Mouse (Mus musculus) kidney, adult 2 months (tissue): ENCODE results near the gene Npas1. TPM values are rescaled to one million over a fixed set of nuclear protein-coding genes. Genes with fewer than 3 reads are reported as not detected.
A peak's percentile ranks its signal among the peaks of the same experiment; 100 is the strongest.

ENCODE experiments used
- DNase-seq: peaks from one replicate; pipeline ENCODE4 v3.0.0; 2021
- H3K27ac ChIP-seq: fragments of 200-500 bp; 2 replicates; pipeline ENCODE4 v1.5.1; 2012; ENCODE audit warnings: low read depth, low read length, control low read depth, inconsistent platforms; ENCODE audit not compliant: insufficient read depth
- H3K27me3 ChIP-seq: fragments of 200-500 bp; replicated peaks from 2 replicates; pipeline ENCODE4 v1.6.1; 2012; ENCODE audit warnings: mild to moderate bottlenecking, moderate library complexity, low read length, inconsistent platforms; ENCODE audit not compliant: control insufficient read depth, insufficient read depth
- H3K36me3 ChIP-seq: fragments of 200-500 bp; 2 replicates; pipeline ENCODE4 v1.6.1; 2012; ENCODE audit warnings: mild to moderate bottlenecking, moderate library complexity, low read length, inconsistent platforms; ENCODE audit not compliant: control insufficient read depth, insufficient read depth
- H3K4me1 ChIP-seq: fragments of 200-500 bp; 2 replicates; pipeline ENCODE4 v1.6.1; 2011; ENCODE audit warnings: low read length; ENCODE audit not compliant: control insufficient read depth, insufficient read depth
- H3K4me3 ChIP-seq: fragments of 200-500 bp; 2 replicates; pipeline ENCODE4 v1.5.1; 2011; ENCODE audit warnings: mild to moderate bottlenecking, low read depth, low read length, control low read depth; ENCODE audit not compliant: insufficient read depth
- CTCF ChIP-seq: fragments of 200-500 bp; conservative IDR thresholded peaks from 2 replicates; pipeline ENCODE4 v1.5.1; 2011; ENCODE audit warnings: low read depth, mild to moderate bottlenecking, control low read depth, low read length, moderate library complexity, mixed read lengths; ENCODE audit not compliant: insufficient read depth, insufficient read length
- POLR2A ChIP-seq: fragments of 200-500 bp; IDR thresholded peaks from one replicate; pipeline ENCODE4 v1.6.1; 2011; ENCODE audit warnings: low read depth, low read length, control low read depth
- WGBS: fragments of 180-500 bp; shearing (Covaris S2); methylation state at CpG from one replicate; pipeline ENCODE4 v1.1.7; 2018; 5-methylcytosine and 5-hydroxymethylcytosine counted together
- polyA plus RNA-seq: library from polyadenylated mRNA; depleted of rRNA; stranded (reverse); fragments of >200 nt; gene quantifications from 2 replicates; pipeline ENCODE4 v1.2.3, GENCODE M21; 2012

The Npas1 gene
- polyA plus RNA-seq, 1 experiment, result not detected

DNA sequence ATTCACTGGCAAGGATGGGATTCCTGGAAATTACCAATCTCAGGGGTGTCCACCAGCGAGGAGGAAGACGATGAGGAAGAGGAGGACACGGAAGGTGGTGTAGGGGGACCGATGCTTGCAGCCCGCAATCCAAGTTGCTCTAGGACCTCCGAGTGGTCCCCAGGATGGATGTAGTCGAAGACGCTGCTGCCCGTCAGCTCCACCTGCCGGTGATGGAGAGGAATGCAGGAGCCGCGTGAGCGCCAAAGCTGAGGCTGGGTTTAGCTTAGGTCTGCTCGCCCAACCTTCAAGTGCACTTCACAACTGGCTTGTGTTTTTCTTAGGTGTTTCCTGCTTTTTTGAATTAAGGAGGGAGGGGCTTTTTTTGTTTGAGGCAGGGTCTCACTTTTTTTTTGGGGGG is 14.3 kb downstream of the Npas1 start:
- Histone ChIP-seq H3K27me3 (no peaks in the 10 kb centered on the region), H3K4me3 (no peak overlapping the region), H3K4me1 (no peaks in the 10 kb centered on the region), H3K36me3 (no peaks in the 10 kb centered on the region), H3K27ac (no peak overlapping the region)
- no peak for TF ChIP-seq POLR2A
- peak; percentile 91 for TF ChIP-seq CTCF
- WGBS, result 2% methylated on average over 14 of the region's 14 CpGs
- DNase-seq, result peak; percentile 80

DNA sequence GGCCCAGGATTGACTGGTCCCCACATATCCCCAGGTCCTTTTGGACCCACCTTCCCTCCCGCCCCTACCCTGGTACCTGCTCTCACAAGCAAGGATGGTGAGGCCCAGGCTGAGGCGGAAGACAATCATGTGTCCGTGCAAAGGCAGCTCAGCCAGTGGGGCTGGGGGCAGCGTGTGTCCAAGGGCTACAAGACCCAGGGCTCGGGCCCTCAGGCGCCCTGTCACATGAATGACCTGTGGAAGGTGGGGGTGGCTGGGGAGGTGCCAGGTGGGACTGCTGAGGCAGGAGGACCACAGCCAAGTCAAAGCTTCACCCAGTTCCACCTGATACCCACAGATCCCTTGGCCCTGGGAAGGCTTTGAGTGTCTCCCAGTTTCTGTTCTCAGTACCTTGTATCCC is 15.8 kb downstream of the Npas1 start:
- no peak overlapping the region for H3K27ac ChIP-seq
- no peak for DNase-seq
- whole genome bisulfite sequencing, result 83% methylated on average over 6 of the region's 6 CpGs
- no peaks in the 10 kb centered on the region for H3K36me3 ChIP-seq
- no peaks in the 10 kb centered on the region for H3K27me3 ChIP-seq
- H3K4me1 ChIP-seq, result no peaks in the 10 kb centered on the region
- TF ChIP-seq CTCF, result no peak
- no peak for TF ChIP-seq POLR2A
- no peak overlapping the region for H3K4me3 ChIP-seq

DNA sequence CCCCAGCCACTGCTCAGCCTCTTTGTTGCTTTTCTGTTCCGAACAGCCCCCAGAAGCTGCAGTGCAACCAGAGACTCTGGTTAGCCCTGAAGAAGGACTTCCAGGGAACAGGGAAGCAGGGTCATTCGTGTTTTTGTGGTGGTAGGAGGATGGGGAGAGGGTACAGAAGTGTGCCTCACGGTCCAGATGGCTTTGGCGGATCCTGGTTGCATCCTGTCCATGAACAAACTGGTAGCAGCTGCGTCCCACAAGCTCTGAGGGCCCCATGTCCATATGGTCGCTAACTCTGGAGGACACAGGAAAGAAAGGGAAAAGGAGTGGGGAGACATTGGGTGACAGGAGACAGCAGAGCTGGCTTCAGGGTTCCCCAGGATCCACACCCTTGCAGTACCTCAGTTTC is 16.4 kb downstream of the Npas1 start:
- Histone ChIP-seq H3K4me1 (no peaks in the 10 kb centered on the region), H3K36me3 (no peaks in the 10 kb centered on the region), H3K27me3 (no peaks in the 10 kb centered on the region), H3K4me3 (no peak overlapping the region), H3K27ac (no peak overlapping the region)
- no peak for DNase-seq
- 57% methylated on average over 6 of the region's 6 CpGs for WGBS
- TF ChIP-seq POLR2A (no peak), CTCF (no peak)

GRCm38 (mm10) chr7:16460566-16460965 is 17.0 kb downstream of the Npas1 start:
- Histone ChIP-seq H3K4me1 (no peaks in the 10 kb centered on the region), H3K27ac (no peak overlapping the region), H3K36me3 (no peaks in the 10 kb centered on the region), H3K27me3 (no peaks in the 10 kb centered on the region), H3K4me3 (no peak overlapping the region)
- no peak for DNase-seq
- WGBS, result 33% methylated on average over 13 of the region's 13 CpGs
- TF ChIP-seq POLR2A (no peak), CTCF (no peak)

DNA sequence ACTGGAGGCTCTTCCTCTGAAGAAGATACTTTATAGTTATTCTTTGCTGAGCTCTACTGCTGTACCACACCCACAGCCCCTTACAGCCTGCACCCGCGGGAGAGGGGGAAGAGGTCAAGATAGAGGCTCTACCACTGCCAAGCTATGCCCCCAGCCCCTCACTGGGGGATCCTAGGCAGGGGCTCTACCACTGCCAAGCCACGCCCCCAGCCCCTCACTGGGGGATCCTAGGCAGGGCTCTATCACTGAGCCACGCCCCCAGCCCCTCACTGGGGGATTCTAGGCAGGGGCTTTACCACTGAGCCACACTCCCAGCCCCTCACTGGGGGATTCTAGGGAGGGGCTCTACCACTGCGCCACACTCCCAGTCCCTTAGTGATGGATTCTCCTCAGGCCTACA is 21.2 kb downstream of the Npas1 start:
- Histone ChIP-seq H3K27ac (no peak overlapping the region), H3K36me3 (no peaks in the 10 kb centered on the region), H3K27me3 (no peaks in the 10 kb centered on the region), H3K4me1 (no peaks in the 10 kb centered on the region), H3K4me3 (no peak overlapping the region)
- no peak for DNase-seq
- no peak for TF ChIP-seq CTCF
- no peak for TF ChIP-seq POLR2A
- 87% methylated on average over 5 of the region's 5 CpGs for WGBS

GRCm38 (mm10) chr7:16455016-16455415 is 22.5 kb downstream of the Npas1 start:
- Histone ChIP-seq H3K27me3 (no peaks in the 10 kb centered on the region), H3K4me1 (no peaks in the 10 kb centered on the region), H3K27ac (no peak overlapping the region), H3K4me3 (no peak overlapping the region), H3K36me3 (no peaks in the 10 kb centered on the region)
- TF ChIP-seq CTCF (no peak), POLR2A (no peak)
- DNase-seq, result no peak
- WGBS, result 94% methylated on average over 14 of the region's 14 CpGs

DNA sequence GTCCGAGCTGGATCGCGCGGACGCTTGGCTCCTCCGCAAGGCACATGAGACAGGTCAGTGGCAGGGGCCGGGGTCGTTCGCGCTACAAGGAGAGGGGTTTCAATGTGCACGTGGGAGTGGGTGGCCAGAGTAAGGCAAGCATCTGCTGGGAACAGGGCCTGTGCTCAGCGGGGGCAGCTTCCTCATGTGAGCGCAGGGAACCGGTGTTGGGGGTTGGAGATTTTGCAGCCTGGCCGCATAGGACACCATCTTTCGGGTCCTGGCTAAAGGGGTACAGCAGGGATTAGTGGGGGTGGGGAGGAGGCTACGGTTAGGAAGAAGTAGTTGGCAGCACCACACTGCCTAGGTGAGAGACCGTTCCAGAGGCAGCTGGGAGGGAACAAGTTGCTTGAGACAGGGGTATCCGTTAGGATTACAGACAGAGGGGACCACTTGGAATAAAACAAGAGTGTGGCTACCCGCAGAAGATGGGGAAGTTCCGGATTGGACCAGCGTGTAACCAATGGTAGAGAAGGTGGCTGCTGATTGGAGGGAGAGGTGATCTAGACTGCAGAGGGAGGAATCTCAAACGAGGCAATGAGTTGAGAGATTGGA is 24.3 kb downstream of the Npas1 start:
- H3K36me3 ChIP-seq, result no peaks in the 10 kb centered on the region
- peak; percentile 65 for DNase-seq
- peak overlapping the region; percentile 57 for H3K4me3 ChIP-seq
- TF ChIP-seq POLR2A, result no peak
- no peaks in the 10 kb centered on the region for H3K4me1 ChIP-seq
- WGBS, result under 1% methylated on average over 23 of the region's 23 CpGs
- no peak overlapping the region for H3K27ac ChIP-seq
- H3K27me3 ChIP-seq, result no peaks in the 10 kb centered on the region

DNA sequence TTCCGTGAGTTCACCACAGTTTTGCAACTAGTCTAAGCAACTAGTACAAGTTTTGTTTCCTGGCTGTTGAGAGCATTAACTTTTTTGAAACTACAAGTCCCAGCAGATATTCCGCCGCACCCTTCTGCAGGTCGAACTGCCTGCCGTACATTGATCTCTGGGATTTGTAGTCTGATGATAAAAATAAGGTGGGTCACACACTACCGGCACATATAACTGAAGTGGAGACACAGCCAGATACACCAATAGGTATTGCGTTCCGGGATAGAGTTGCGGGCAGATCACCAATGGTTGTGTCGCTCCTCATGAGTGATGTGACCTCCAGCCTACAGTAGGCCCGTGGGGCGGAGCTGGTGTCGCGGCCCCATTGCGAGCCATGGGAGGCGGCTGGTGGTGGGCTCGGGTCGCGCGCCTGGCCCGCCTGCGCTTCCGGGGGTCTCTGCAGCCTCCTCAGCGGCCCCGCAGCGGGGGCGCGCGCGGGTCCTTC is 24.9 kb downstream of the Npas1 start, which contains the start of gene Tmem160:
Gene Tmem160 (plus strand): TSS at position 193 of the 487 bp plus-strand sequence.
- no peak for TF ChIP-seq CTCF
- TF ChIP-seq POLR2A, result no peak
- no peaks in the 10 kb centered on the region for H3K36me3 ChIP-seq
- 1% methylated on average over 30 of the region's 30 CpGs for WGBS
- H3K4me3 ChIP-seq, result peak within 1 kb of the TSS; percentile 57
- no peaks in the 10 kb centered on the region for H3K27me3 ChIP-seq
- peak; percentile 98 for DNase-seq
- H3K4me1 ChIP-seq, result no peaks in the 10 kb centered on the region
- no peak within 1 kb of the TSS for H3K27ac ChIP-seq
